Mouse (Mus musculus) embryonic fibroblast, embryonic 13.5 days (primary cell): ENCODE results near the gene Ptpn6.

Experiments used
- CTCF ChIP-seq: IDR thresholded peaks from 2 replicates; pipeline ENCODE4 v1.5.1; 2011; ENCODE audit warnings: mild to moderate bottlenecking, control low read depth, low read length, moderate library complexity, borderline replicate concordance; ENCODE audit not compliant: insufficient read depth
- POLR2A ChIP-seq: IDR thresholded peaks from 2 replicates; pipeline ENCODE4 v1.6.1; 2011; ENCODE audit warnings: low read depth, mild to moderate bottlenecking, control low read depth, low read length, moderate library complexity

DNA sequence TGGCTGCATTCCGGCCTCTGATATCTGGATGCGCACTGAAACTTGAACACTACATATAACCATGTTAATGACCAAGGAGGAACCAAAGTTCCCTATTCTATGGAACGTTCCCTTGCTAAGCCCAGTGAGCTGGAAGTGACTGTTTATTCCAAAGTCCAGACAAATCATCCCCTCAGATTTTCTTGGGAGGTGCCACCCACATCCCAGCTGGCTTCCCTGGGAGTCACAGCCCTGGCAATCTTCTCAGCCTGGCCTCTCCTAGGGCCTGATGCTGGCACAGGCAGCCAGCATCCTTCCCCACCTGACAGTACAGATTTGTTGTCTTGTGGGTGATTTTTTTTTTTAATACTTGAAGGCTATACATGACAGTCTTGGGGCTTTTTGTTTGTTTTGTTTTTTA, 59.0 kb downstream of the Ptpn6 start:
- TF ChIP-seq CTCF (no peak), POLR2A (no peak)
